Mouse (Mus musculus) hindbrain, postnatal 0 days (tissue): ENCODE measurements at regions not wholly inside any gene's neighbourhood (a gene's known extent, or its start where the extent isn't known, plus 50 kb on each side); places are given as distances from the start of the nearest gene placed in this dataset.

Source experiments
- ATAC-seq: fragments of 200-750 bp; cut with Nextera tagmentation; 2 replicates; pipeline ENCODE4 v1.8.0; 2017; ENCODE audit warnings: mild to moderate bottlenecking, moderate TSS enrichment, moderate library complexity
- DNase-seq: peaks from one replicate; pipeline ENCODE4 v3.0.0-alpha.2; 2015; ENCODE audit warnings: low spot score
- H3K27ac ChIP-seq: fragments of 300-500 bp; sonication (generic); 2 replicates; pipeline ENCODE4 v1.5.1; 2014; ENCODE audit warnings: mild to moderate bottlenecking
- H3K27me3 ChIP-seq: fragments of 300-500 bp; sonication (generic); 2 replicates; pipeline ENCODE4 v1.6.1; 2014; ENCODE audit warnings: low read length, mixed read lengths; ENCODE audit not compliant: insufficient read depth
- H3K36me3 ChIP-seq: fragments of 300-500 bp; sonication (generic); 2 replicates; pipeline ENCODE4 v1.6.1; 2014; ENCODE audit warnings: low read length, mixed read lengths; ENCODE audit not compliant: insufficient read depth
- H3K4me1 ChIP-seq: fragments of 300-500 bp; sonication (generic); 2 replicates; pipeline ENCODE4 v1.6.1; 2014; ENCODE audit warnings: antibody characterized with exemption, low read length, mixed read lengths; ENCODE audit not compliant: insufficient read depth
- H3K4me2 ChIP-seq: fragments of 300-500 bp; sonication (generic); 2 replicates; pipeline ENCODE4 v1.6.1; 2014; ENCODE audit warnings: low read depth, mild to moderate bottlenecking, low read length, moderate library complexity, mixed read lengths
- H3K4me3 ChIP-seq: fragments of 300-500 bp; sonication (generic); 2 replicates; pipeline ENCODE4 v1.5.1; 2014; ENCODE audit warnings: low read length
- H3K9ac ChIP-seq: fragments of 300-500 bp; sonication (generic); replicated peaks from 2 replicates; pipeline ENCODE4 v1.6.1; 2014; ENCODE audit warnings: mild to moderate bottlenecking, low read length, moderate library complexity, mixed read lengths
- H3K9me3 ChIP-seq: fragments of 300-500 bp; sonication (generic); 2 replicates; pipeline ENCODE4 v1.6.1; 2016; ENCODE audit warnings: low read length, mixed read lengths
- CTCF ChIP-seq: IDR thresholded peaks from 2 replicates; pipeline ENCODE4 v1.5.1; 2016; ENCODE audit warnings: antibody characterized with exemption, control low read depth, low read depth
- WGBS: fragments of 180-500 bp; shearing (Covaris S2); extraction: QIAGEN DNeasy Blood & Tissue Kit; methylation state at CpG from one replicate; pipeline ENCODE4 v1.1.7; 2014; 5-methylcytosine and 5-hydroxymethylcytosine counted together

DNA sequence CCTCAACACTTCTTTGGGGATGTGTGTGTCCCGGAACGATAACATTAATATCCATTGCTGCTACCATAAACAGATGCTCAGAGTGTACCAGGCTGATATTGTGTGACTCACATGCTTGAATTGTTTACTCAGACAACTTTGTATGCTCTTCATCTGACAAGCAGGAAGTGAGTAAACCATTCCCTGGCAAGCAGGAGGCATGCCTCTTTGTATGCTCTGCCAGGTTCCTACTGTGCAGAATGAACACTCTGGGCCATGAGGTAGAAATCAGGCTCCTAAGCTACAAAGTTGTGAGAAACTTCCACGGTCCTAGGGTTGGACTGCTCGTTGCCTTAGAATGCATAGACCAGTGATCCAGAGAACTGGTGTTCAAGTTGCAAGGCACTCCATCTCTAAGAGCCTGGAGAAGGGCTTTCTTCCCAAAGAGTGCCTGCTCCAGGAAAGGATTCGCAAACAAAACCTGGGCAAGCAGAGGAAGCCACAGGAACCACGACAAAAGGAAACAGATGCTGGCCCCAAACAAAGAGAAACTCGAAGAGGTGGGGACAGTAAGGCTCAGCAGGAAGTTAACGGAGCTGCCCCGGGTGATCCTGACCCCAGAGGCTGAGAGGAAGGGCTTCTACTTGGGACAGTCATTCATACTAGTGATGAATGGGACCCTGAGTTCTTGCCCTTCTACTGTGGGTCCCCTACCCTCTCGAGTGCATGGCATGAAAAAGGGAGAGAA, 53.2 kb upstream of the Slc22a23 start:
- TF ChIP-seq CTCF, result no peak
- no peak overlapping the region for H3K9ac ChIP-seq
- no peak overlapping the region for H3K4me3 ChIP-seq
- H3K36me3 ChIP-seq, result no peaks in the 10 kb centered on the region
- ATAC-seq, result peak; percentile 51; the same call in 1 of the 2 replicates
- H3K4me1 ChIP-seq, result no peaks in the 10 kb centered on the region
- H3K4me2 ChIP-seq, result no peak overlapping the region
- no peaks in the 10 kb centered on the region for H3K9me3 ChIP-seq
- H3K27me3 ChIP-seq, result no peaks in the 10 kb centered on the region
- DNase-seq, result no peak
- WGBS, result 21% methylated on average over 10 of the region's 10 CpGs
- no peak overlapping the region for H3K27ac ChIP-seq

DNA sequence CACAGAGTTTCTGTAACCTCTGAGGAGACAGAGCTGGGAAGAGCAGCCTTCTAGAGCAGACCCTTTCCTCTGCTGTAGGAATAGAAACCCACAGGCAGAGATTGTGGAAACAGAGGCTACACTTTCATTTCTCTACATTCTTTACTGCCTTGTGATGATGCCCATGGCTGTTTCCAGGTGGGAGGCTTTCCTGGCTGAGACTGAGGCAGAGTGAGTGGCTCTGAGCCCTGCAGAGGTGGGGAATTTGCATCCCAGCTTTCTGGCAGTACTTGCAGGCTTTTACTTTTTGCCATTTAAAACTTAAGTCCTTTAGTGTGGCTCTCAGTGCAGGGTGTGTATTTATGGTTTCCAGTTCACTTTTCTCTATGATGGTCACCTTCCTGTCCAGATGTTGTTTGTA, 50.5 kb upstream of the Slc22a23 start:
- H3K36me3 ChIP-seq, result no peaks in the 10 kb centered on the region
- no peak overlapping the region for H3K27ac ChIP-seq
- no peaks in the 10 kb centered on the region for H3K9me3 ChIP-seq
- DNase-seq (no peak), ATAC-seq (no peak)
- H3K9ac ChIP-seq, result no peak overlapping the region
- no peaks in the 10 kb centered on the region for H3K4me1 ChIP-seq
- no peak for TF ChIP-seq CTCF
- H3K4me2 ChIP-seq, result no peak overlapping the region
- H3K4me3 ChIP-seq, result no peak overlapping the region
- no peaks in the 10 kb centered on the region for H3K27me3 ChIP-seq

DNA sequence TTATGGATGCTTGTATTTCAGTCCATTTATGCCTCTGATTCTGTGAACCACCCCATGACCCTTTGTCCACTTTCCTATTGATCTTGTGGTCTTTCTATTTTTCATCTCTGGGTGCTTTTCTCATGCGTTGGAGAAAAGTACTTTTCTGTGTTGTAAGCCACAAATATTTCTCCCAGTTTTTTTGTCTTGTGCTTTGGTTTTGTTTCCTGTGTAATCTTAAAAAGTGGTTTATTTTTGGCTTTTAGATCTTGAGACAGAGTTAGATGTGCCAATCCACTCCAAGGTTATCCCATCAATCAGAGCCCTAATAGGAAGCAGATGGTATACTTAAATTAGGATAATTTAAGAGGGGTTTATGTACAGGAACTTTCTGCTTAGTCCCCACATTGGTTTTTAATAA, 50.0 kb upstream of the Slc22a23 start:
- 76% methylated on average over 1 of the region's 1 CpGs for WGBS
- ATAC-seq (no peak), DNase-seq (no peak)
- no peak for TF ChIP-seq CTCF
- no peaks in the 10 kb centered on the region for H3K36me3 ChIP-seq
- no peak overlapping the region for H3K9ac ChIP-seq
- H3K4me3 ChIP-seq, result no peak overlapping the region
- no peak overlapping the region for H3K4me2 ChIP-seq
- no peaks in the 10 kb centered on the region for H3K4me1 ChIP-seq
- no peaks in the 10 kb centered on the region for H3K9me3 ChIP-seq
- no peak overlapping the region for H3K27ac ChIP-seq
- H3K27me3 ChIP-seq, result no peaks in the 10 kb centered on the region
